Mouse (Mus musculus): ENCODE data around the gene Guca2a. TPM values are rescaled to one million over a fixed set of nuclear protein-coding genes. Genes with fewer than 3 reads are reported as not detected.

Gene Guca2a
- total RNA-seq, 2 experiments from 2014 or later = not detected

Other genes starting within 250 kb of the Guca2a start
- gene Ccdc30, start 222.2 kb upstream of the Guca2a start, total RNA-seq (2021) = 10 to 100 TPM; 19.9 to 28.7 TPM
- gene Ppcs, start 215.3 kb upstream of the Guca2a start, total RNA-seq (2021) = 1 to 10 TPM; 6.2 to 6.4 TPM
- under 1 TPM; 0.46 to 0.47 TPM for gene Zmynd12, start 214.9 kb upstream of the Guca2a start, total RNA-seq (2021)
- 10 to 100 TPM; 12.0 to 12.4 TPM for gene Rimkla, start 145.1 kb upstream of the Guca2a start, total RNA-seq (2021)
- gene Foxj3, start 100.7 kb upstream of the Guca2a start, total RNA-seq (2021) = 10 to 100 TPM; 63.6 to 72.9 TPM
- 10 to 100 TPM; 26.2 to 31.1 TPM for gene Frg2f1, start 98.2 kb upstream of the Guca2a start, total RNA-seq (2021)
- not detected for gene Guca2b, start 21.2 kb downstream of the Guca2a start, total RNA-seq (2021)
- 10 to 100 TPM; 49.0 to 52.0 TPM for gene Hivep3, start 96.1 kb downstream of the Guca2a start, total RNA-seq (2021)